Mouse (Mus musculus): ENCODE measurements at regions not wholly inside any gene's neighbourhood (a gene's known extent, or its start where the extent isn't known, plus 50 kb on each side); places are given as distances from the start of the nearest gene placed in this dataset.

DNA sequence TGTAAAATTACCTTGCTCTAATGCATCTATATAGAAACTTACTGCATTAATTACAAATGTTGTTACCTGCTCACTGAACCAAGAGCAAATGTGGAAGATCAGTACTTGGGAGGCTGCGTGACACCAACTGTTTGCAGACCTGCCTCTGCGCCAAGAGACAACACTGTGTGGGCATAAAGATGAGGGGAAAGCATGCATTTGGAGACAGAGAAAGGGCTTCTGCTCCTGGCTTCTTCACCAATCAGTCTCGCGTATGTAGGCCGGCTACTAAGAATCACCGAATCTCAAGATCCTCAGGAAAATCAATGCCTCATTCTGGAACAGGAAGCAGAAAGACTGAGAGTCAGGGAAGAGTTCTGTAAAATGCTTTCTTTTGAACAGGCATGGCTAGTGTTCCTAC is 89.6 kb upstream of the Galnt18 start:
- TF ChIP-seq MYOD1 (IDR thresholded peaks at IDR 0.05; ENCODE audit: control insufficient read depth, insufficient read length, low read depth) (no peak), CTCF (IDR thresholded peaks at IDR 0.05; ENCODE audit: control insufficient read depth, insufficient read depth, insufficient read length) (no peak), MAX (IDR thresholded peaks at IDR 0.05) (no peak), CEBPB (IDR thresholded peaks at IDR 0.05; ENCODE audit: low read depth) (no peak), MYOG (IDR thresholded peaks at IDR 0.05; ENCODE audit: control insufficient read depth, extremely low read depth, insufficient read length) (no peak)
